Mouse (Mus musculus) thymus, adult 2 months (tissue): Measurements from ENCODE around the gene Atrn. TPM values are rescaled to one million over a fixed set of nuclear protein-coding genes. Genes with fewer than 3 reads are reported as not detected.

Source experiments
- DNase-seq: peaks from one replicate; pipeline ENCODE4 v3.0.0; 2021
- H3K27ac ChIP-seq: fragments of 200-500 bp; 2 replicates; pipeline ENCODE4 v1.5.1; 2012; ENCODE audit warnings: low read length, control low read depth; ENCODE audit not compliant: control insufficient read depth, insufficient read depth
- H3K27me3 ChIP-seq: fragments of 200-500 bp; 2 replicates; pipeline ENCODE4 v1.6.1; 2012; ENCODE audit warnings: mild to moderate bottlenecking, low read length, moderate library complexity, mixed read lengths; ENCODE audit not compliant: control insufficient read depth, insufficient read depth
- H3K36me3 ChIP-seq: fragments of 200-500 bp; 2 replicates; pipeline ENCODE4 v1.6.1; 2012; ENCODE audit warnings: mild to moderate bottlenecking, low read length, moderate library complexity; ENCODE audit not compliant: control insufficient read depth, insufficient read depth
- H3K4me1 ChIP-seq: fragments of 200-500 bp; replicated peaks from 2 replicates; pipeline ENCODE4 v1.6.1; 2012; ENCODE audit warnings: low read length; ENCODE audit not compliant: control insufficient read depth, insufficient read depth
- H3K4me3 ChIP-seq: fragments of 200-500 bp; 2 replicates; pipeline ENCODE4 v1.5.1; 2012; ENCODE audit warnings: mild to moderate bottlenecking, low read length, control low read depth, moderate library complexity; ENCODE audit not compliant: control insufficient read depth, insufficient read depth
- CTCF ChIP-seq: fragments of 200-500 bp; IDR thresholded peaks from 2 replicates; pipeline ENCODE4 v1.5.1; 2012; ENCODE audit warnings: mild to moderate bottlenecking, control low read depth, low read length, moderate library complexity, borderline replicate concordance; ENCODE audit not compliant: control insufficient read depth, poor library complexity, insufficient read depth; ENCODE audit errors: extremely low read depth
- POLR2A ChIP-seq: fragments of 200-500 bp; IDR thresholded peaks from 2 replicates; pipeline ENCODE4 v1.6.1; 2012; ENCODE audit warnings: mild to moderate bottlenecking, low read length, control low read depth, moderate library complexity; ENCODE audit not compliant: control insufficient read depth, poor library complexity, insufficient read depth; ENCODE audit errors: extremely low read depth
- WGBS: fragments of 180-500 bp; shearing (Covaris S2); methylation state at CpG from one replicate; pipeline ENCODE4 v1.1.7; 2018; 5-methylcytosine and 5-hydroxymethylcytosine counted together
- polyA plus RNA-seq: library from polyadenylated mRNA; depleted of rRNA; stranded (reverse); fragments of >200 nt; gene quantifications from 2 replicates; pipeline ENCODE4 v1.2.3, GENCODE M21; 2012

Atrn gene
- polyA plus RNA-seq, 1 experiment = 14.2 TPM

GRCm38 (mm10) chr2:131054646-131055264, 148.5 kb downstream of the Atrn start:
- Histone ChIP-seq H3K27ac (no peak overlapping the region), H3K36me3 (no peaks in the 10 kb centered on the region), H3K4me3 (no peak overlapping the region), H3K4me1 (peaks cover 9% of the 10 kb centered on the region; the same call in 1 of the 2 replicates), H3K27me3 (peaks cover 15% of the 10 kb centered on the region)
- 6% methylated on average over 21 of the region's 21 CpGs for WGBS
- TF ChIP-seq POLR2A = no peak
- TF ChIP-seq CTCF = no peak
- no peak for DNase-seq

GRCm38 (mm10) chr2:131055631-131056030, 149.3 kb downstream of the Atrn start:
- peaks cover 15% of the 10 kb centered on the region for H3K27me3 ChIP-seq
- no peak overlapping the region for H3K4me3 ChIP-seq
- no peak overlapping the region for H3K27ac ChIP-seq
- 11% methylated on average over 10 of the region's 10 CpGs for WGBS
- peaks cover 9% of the 10 kb centered on the region; the same call in 1 of the 2 replicates for H3K4me1 ChIP-seq
- TF ChIP-seq CTCF (no peak), POLR2A (no peak)
- no peaks in the 10 kb centered on the region for H3K36me3 ChIP-seq
- DNase-seq = peak; percentile 57

- TF ChIP-seq CTCF = peak; percentile 27; the same call in 1 of the 2 replicates
- TF ChIP-seq POLR2A = no peak
- Histone ChIP-seq H3K4me3 (no peak overlapping the region), H3K27ac (no peak overlapping the region), H3K4me1 (peaks cover 9% of the 10 kb centered on the region; the same call in 1 of the 2 replicates), H3K27me3 (peaks cover 15% of the 10 kb centered on the region), H3K36me3 (no peaks in the 10 kb centered on the region)
- WGBS = 3% methylated on average over 10 of the region's 10 CpGs
- DNase-seq = peak; percentile 30
These were observed 149.9 kb downstream of the Atrn start for GRCm38 (mm10) chr2:131056191-131056590.

GRCm38 (mm10) chr2:131058672-131059071, 152.4 kb downstream of the Atrn start:
- DNase-seq = no peak
- Histone ChIP-seq H3K4me3 (no peak overlapping the region), H3K36me3 (no peaks in the 10 kb centered on the region), H3K27me3 (peaks cover 15% of the 10 kb centered on the region), H3K27ac (no peak overlapping the region), H3K4me1 (peaks cover 9% of the 10 kb centered on the region; the same call in 1 of the 2 replicates)
- no peak for TF ChIP-seq POLR2A
- no peak for TF ChIP-seq CTCF
- 95% methylated on average over 8 of the region's 8 CpGs for WGBS

- peaks cover 9% of the 10 kb centered on the region for H3K27me3 ChIP-seq
- peaks cover 3% of the 10 kb centered on the region; the same call in 1 of the 2 replicates for H3K4me1 ChIP-seq
- WGBS = 78% methylated on average over 1 of the region's 1 CpGs
- no peak overlapping the region for H3K27ac ChIP-seq
- H3K36me3 ChIP-seq = no peaks in the 10 kb centered on the region
- TF ChIP-seq POLR2A (no peak), CTCF (no peak)
- DNase-seq = no peak
- H3K4me3 ChIP-seq = no peak overlapping the region
These were observed 153.1 kb downstream of the Atrn start for GRCm38 (mm10) chr2:131059377-131059776.

- H3K36me3 ChIP-seq = no peaks in the 10 kb centered on the region
- TF ChIP-seq POLR2A (no peak), CTCF (no peak)
- no peaks in the 10 kb centered on the region; the same call in 1 of the 2 replicates for H3K4me1 ChIP-seq
- peaks cover 6% of the 10 kb centered on the region; the same call in 1 of the 2 replicates for H3K27me3 ChIP-seq
- WGBS = 86% methylated on average over 9 of the region's 9 CpGs
- no peak overlapping the region for H3K4me3 ChIP-seq
- H3K27ac ChIP-seq = no peak overlapping the region
- DNase-seq = no peak
These were observed 153.7 kb downstream of the Atrn start for GRCm38 (mm10) chr2:131059781-131060540.
